Mouse (Mus musculus): Measurements from ENCODE around the gene Nfs1. TPM values are rescaled to one million over a fixed set of nuclear protein-coding genes. Genes with fewer than 3 reads are reported as not detected.

The Nfs1 gene
- polyA plus RNA-seq, 1 experiment from 2014 or later = 37.2 TPM

DNA sequence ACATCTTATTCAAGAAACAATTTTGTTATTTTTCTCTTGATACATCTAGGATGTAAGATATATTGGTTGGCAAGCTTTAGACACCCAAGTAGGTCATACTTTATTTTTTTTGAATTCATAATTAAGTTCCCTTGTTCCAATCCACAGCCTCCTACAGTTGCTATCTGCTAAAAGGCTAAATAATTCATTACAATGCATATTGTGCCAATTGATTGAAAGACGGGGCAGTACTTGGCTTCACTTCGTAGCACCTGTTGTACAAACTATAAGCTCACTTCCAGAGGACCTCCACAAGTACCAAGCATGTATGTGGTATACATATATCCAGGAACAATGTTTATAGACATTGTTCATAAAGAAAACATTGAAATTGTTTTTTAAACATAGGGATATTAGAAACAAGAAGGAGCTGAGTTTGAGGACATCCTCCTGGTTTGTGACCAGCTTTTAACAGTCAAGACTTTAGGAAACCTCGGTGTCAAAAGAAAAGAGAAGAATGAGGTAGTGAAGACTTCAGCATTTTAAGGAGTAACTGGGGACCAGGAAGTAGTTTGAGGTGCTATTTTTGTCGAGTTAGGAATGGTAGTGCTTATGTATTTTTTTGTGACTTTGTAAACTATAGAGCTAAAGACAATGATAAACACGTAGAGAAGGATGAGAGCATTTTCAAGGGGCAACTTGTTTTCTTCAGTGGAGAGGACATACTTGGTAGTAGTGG, 2.4 kb upstream of the Nfs1 start:
- Histone ChIP-seq H3K36me3 (ENCODE audit: control insufficient read depth, insufficient read depth, low read length) (peaks cover 10% of the 10 kb centered on the region), H3K4me1 (ENCODE audit: control insufficient read depth, insufficient read depth, low read length) (peaks cover 8% of the 10 kb centered on the region), H3K4me3 (ENCODE audit: low read depth, low read length) (no peak overlapping the region), H3K27ac (ENCODE audit: low read depth, low read length) (no peak overlapping the region), H3K9me3 (ENCODE audit: control insufficient read depth, low read length) (no peaks in the 10 kb centered on the region), H3K27me3 (ENCODE audit: control insufficient read depth, insufficient read depth, low read length) (no peaks in the 10 kb centered on the region), H3K4me2 (no peak overlapping the region), H3K9ac (ENCODE audit: low read length) (no peak overlapping the region)
- peak; percentile 86 for DNase-seq (ENCODE audit: low spot score, missing footprints)
- no peak for ATAC-seq (ENCODE audit: low FRiP score)
- WGBS = 79% methylated on average over 5 of the region's 5 CpGs

- ATAC-seq (ENCODE audit: low FRiP score) (no peak), DNase-seq (ENCODE audit: low spot score, missing footprints) (peak; percentile 90)
- peaks cover 10% of the 10 kb centered on the region for H3K36me3 ChIP-seq (ENCODE audit: control insufficient read depth, insufficient read depth, low read length)
- H3K4me1 ChIP-seq (ENCODE audit: control insufficient read depth, insufficient read depth, low read length) = peaks cover 8% of the 10 kb centered on the region
- no peaks in the 10 kb centered on the region for H3K27me3 ChIP-seq (ENCODE audit: control insufficient read depth, insufficient read depth, low read length)
- no peak overlapping the region for H3K9ac ChIP-seq (ENCODE audit: low read length)
- WGBS = 69% methylated on average over 11 of the region's 11 CpGs
- H3K9me3 ChIP-seq (ENCODE audit: control insufficient read depth, low read length) = no peaks in the 10 kb centered on the region
- no peak overlapping the region for H3K4me3 ChIP-seq (ENCODE audit: low read depth, low read length)
- H3K4me2 ChIP-seq = peak overlapping the region; percentile 84; the same call in 1 of the 2 replicates
- H3K27ac ChIP-seq (ENCODE audit: low read depth, low read length) = no peak overlapping the region
Measured at GRCm38 (mm10) chr2:156145486-156146130, 1.6 kb upstream of the Nfs1 start.

- DNase-seq (ENCODE audit: low spot score, missing footprints) = no peak
- H3K9me3 ChIP-seq (ENCODE audit: control insufficient read depth, low read length) = no peaks in the 10 kb centered on the region
- peaks cover 8% of the 10 kb centered on the region for H3K4me1 ChIP-seq (ENCODE audit: control insufficient read depth, insufficient read depth, low read length)
- H3K36me3 ChIP-seq (ENCODE audit: control insufficient read depth, insufficient read depth, low read length) = peaks cover 3% of the 10 kb centered on the region; the same call in 1 of the 2 replicates
- H3K27ac ChIP-seq (ENCODE audit: low read depth, low read length) = peak overlapping the region; percentile 77
- H3K4me2 ChIP-seq = peak overlapping the region; percentile 84
- peak overlapping the region; percentile 77 for H3K4me3 ChIP-seq (ENCODE audit: low read depth, low read length)
- peak overlapping the region; percentile 87 for H3K9ac ChIP-seq (ENCODE audit: low read length)
- H3K27me3 ChIP-seq (ENCODE audit: control insufficient read depth, insufficient read depth, low read length) = no peaks in the 10 kb centered on the region
- WGBS = 3% methylated on average over 16 of the region's 16 CpGs
- peak; percentile 22; the same call in 1 of the 2 replicates for ATAC-seq (ENCODE audit: low FRiP score)
Measured at GRCm38 (mm10) chr2:156143367-156143766, 619 bp downstream of the Nfs1 start.

DNA sequence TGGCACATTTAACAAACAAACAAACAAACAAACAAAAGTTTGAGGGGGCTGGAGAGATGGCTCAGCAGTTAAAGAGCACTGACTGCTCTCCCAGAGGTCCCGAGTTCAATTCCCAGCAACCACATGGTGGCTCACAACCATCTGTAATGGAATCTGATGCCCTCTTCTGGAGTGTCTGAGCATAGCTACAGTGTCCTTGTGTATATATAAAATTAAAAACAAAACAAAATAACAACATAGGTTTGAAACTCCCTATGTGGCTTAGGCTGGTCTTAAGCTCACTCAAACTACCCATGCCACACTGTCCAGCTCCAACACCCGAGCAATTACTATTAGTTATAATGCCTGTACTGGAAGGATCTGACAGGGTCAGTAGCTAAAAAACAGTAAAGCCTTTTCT, 1.2 kb downstream of the Nfs1 start:
- H3K4me3 ChIP-seq (ENCODE audit: low read depth, low read length) = peak overlapping the region; percentile 77; the same call in 1 of the 2 replicates
- DNase-seq (ENCODE audit: low spot score, missing footprints) = no peak
- no peak for ATAC-seq (ENCODE audit: low FRiP score)

DNA sequence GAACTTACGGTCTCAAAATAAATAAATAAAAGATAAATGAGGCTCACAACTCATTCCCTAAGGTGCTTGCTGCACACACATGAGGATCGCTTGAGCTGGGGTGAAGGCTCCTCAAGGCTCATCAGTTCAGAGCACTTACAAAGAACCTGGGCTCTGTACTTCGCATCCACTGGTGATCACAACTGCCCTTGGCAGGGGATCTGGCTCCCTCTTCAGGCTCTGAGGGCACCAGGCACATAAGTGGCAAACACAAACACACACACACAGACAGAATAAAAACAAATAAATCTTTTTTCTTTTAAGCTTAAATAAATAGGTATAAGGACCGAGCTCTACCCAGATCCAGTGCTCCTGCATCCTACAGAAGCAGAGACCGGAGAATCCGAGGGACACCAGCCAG, 8.3 kb downstream of the Nfs1 start:
- 91% methylated on average over 6 of the region's 6 CpGs for WGBS
- no peak overlapping the region for H3K27ac ChIP-seq (ENCODE audit: low read depth, low read length)
- no peaks in the 10 kb centered on the region for H3K27me3 ChIP-seq (ENCODE audit: control insufficient read depth, insufficient read depth, low read length)
- H3K4me2 ChIP-seq = no peak overlapping the region
- H3K9ac ChIP-seq (ENCODE audit: low read length) = no peak overlapping the region
- ATAC-seq (ENCODE audit: low FRiP score) (no peak), DNase-seq (ENCODE audit: low spot score, missing footprints) (no peak)
- no peak overlapping the region for H3K4me3 ChIP-seq (ENCODE audit: low read depth, low read length)
- no peaks in the 10 kb centered on the region for H3K4me1 ChIP-seq (ENCODE audit: control insufficient read depth, insufficient read depth, low read length)
- H3K36me3 ChIP-seq (ENCODE audit: control insufficient read depth, insufficient read depth, low read length) = no peaks in the 10 kb centered on the region
- no peaks in the 10 kb centered on the region for H3K9me3 ChIP-seq (ENCODE audit: control insufficient read depth, low read length)

More for the DNA sequence above, 1.2 kb downstream of the Nfs1 start:
- Histone ChIP-seq H3K36me3 (ENCODE audit: control insufficient read depth, insufficient read depth, low read length) (no peaks in the 10 kb centered on the region; the same call in 1 of the 2 replicates), H3K9ac (ENCODE audit: low read length) (peak overlapping the region; percentile 87), H3K4me2 (peak overlapping the region; percentile 84), H3K27ac (ENCODE audit: low read depth, low read length) (no peak overlapping the region), H3K4me1 (ENCODE audit: control insufficient read depth, insufficient read depth, low read length) (peaks cover 8% of the 10 kb centered on the region), H3K27me3 (ENCODE audit: control insufficient read depth, insufficient read depth, low read length) (no peaks in the 10 kb centered on the region), H3K9me3 (ENCODE audit: control insufficient read depth, low read length) (no peaks in the 10 kb centered on the region)
- 90% methylated on average over 2 of the region's 2 CpGs for WGBS

DNA sequence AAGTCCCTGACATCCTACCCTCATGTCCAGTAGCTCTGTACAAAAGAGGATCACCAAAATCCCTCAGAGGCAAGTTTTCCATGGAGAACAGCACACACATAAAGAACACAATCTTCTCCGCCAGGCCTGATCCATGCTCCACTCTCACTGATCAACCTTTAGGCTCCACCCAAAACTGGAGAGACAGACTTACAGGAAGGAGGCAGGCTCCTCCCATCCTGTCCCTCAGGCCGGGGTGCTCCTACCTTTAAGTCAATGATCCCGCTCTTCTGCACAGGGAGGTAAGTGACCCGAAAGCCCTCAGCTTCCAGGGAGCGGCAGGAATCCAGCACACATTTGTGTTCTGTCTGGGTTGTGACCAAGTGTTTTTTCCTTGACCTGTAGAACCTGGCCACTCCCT, 9.8 kb downstream of the Nfs1 start:
- WGBS = 88% methylated on average over 5 of the region's 5 CpGs
- H3K4me2 ChIP-seq = no peak overlapping the region
- no peak overlapping the region for H3K4me3 ChIP-seq (ENCODE audit: low read depth, low read length)
- H3K9ac ChIP-seq (ENCODE audit: low read length) = no peak overlapping the region
- no peaks in the 10 kb centered on the region for H3K4me1 ChIP-seq (ENCODE audit: control insufficient read depth, insufficient read depth, low read length)
- H3K36me3 ChIP-seq (ENCODE audit: control insufficient read depth, insufficient read depth, low read length) = no peaks in the 10 kb centered on the region
- no peak overlapping the region for H3K27ac ChIP-seq (ENCODE audit: low read depth, low read length)
- no peaks in the 10 kb centered on the region for H3K27me3 ChIP-seq (ENCODE audit: control insufficient read depth, insufficient read depth, low read length)
- DNase-seq (ENCODE audit: low spot score, missing footprints) (no peak), ATAC-seq (ENCODE audit: low FRiP score) (no peak)
- H3K9me3 ChIP-seq (ENCODE audit: control insufficient read depth, low read length) = no peaks in the 10 kb centered on the region

- ATAC-seq (ENCODE audit: low FRiP score) (no peak), DNase-seq (ENCODE audit: low spot score, missing footprints) (no peak)
- Histone ChIP-seq H3K27ac (ENCODE audit: low read depth, low read length) (no peak within 1 kb of the TSS), H3K36me3 (ENCODE audit: control insufficient read depth, insufficient read depth, low read length) (no peaks in the 10 kb centered on the region), H3K9me3 (ENCODE audit: control insufficient read depth, low read length) (no peaks in the 10 kb centered on the region), H3K4me1 (ENCODE audit: control insufficient read depth, insufficient read depth, low read length) (no peaks in the 10 kb centered on the region), H3K27me3 (ENCODE audit: control insufficient read depth, insufficient read depth, low read length) (no peaks in the 10 kb centered on the region), H3K4me2 (no peak within 1 kb of the TSS), H3K9ac (ENCODE audit: low read length) (no peak within 1 kb of the TSS), H3K4me3 (ENCODE audit: low read depth, low read length) (no peak within 1 kb of the TSS)
- 97% methylated on average over 5 of the region's 5 CpGs for WGBS
Measured at GRCm38 (mm10) chr2:156126992-156127391, 17.0 kb downstream of the Nfs1 start, which contains the start of gene Gm28036. TSS of gene Gm28036 (minus strand) at chr2:156127092.

- no peak overlapping the region for H3K27ac ChIP-seq (ENCODE audit: low read depth, low read length)
- no peak overlapping the region for H3K9ac ChIP-seq (ENCODE audit: low read length)
- H3K4me3 ChIP-seq (ENCODE audit: low read depth, low read length) = no peak overlapping the region
- no peaks in the 10 kb centered on the region for H3K27me3 ChIP-seq (ENCODE audit: control insufficient read depth, insufficient read depth, low read length)
- no peaks in the 10 kb centered on the region for H3K4me1 ChIP-seq (ENCODE audit: control insufficient read depth, insufficient read depth, low read length)
- WGBS = 97% methylated on average over 5 of the region's 5 CpGs
- ATAC-seq (ENCODE audit: low FRiP score) = no peak
- DNase-seq (ENCODE audit: low spot score, missing footprints) = no peak
- H3K9me3 ChIP-seq (ENCODE audit: control insufficient read depth, low read length) = no peaks in the 10 kb centered on the region
- no peaks in the 10 kb centered on the region for H3K36me3 ChIP-seq (ENCODE audit: control insufficient read depth, insufficient read depth, low read length)
- no peak overlapping the region for H3K4me2 ChIP-seq
Measured at GRCm38 (mm10) chr2:156123731-156124130, 20.3 kb downstream of the Nfs1 start.

DNA sequence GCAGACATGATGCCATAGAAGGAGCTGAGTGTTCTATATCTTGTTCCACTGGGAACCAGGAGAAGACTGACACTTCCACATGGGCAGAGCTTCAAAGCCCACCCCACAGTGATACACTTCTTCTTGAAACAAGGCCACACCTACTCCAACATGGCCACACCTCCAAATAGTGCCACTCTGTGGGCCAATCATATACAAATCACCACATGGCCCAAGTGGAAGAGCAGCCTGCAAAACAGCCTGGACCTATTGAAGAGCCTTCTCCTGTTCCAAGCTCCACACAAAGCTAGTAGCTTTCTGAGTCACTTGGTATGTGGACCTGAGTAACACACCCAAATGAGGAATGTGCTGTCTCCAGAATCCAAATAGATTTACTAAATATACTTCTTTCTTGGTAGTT, 24.4 kb downstream of the Nfs1 start:
- Histone ChIP-seq H3K4me3 (ENCODE audit: low read depth, low read length) (no peak overlapping the region), H3K9me3 (ENCODE audit: control insufficient read depth, low read length) (no peaks in the 10 kb centered on the region), H3K27me3 (ENCODE audit: control insufficient read depth, insufficient read depth, low read length) (no peaks in the 10 kb centered on the region), H3K4me2 (no peak overlapping the region), H3K36me3 (ENCODE audit: control insufficient read depth, insufficient read depth, low read length) (no peaks in the 10 kb centered on the region), H3K4me1 (ENCODE audit: control insufficient read depth, insufficient read depth, low read length) (no peaks in the 10 kb centered on the region), H3K27ac (ENCODE audit: low read depth, low read length) (no peak overlapping the region), H3K9ac (ENCODE audit: low read length) (no peak overlapping the region)
- DNase-seq (ENCODE audit: low spot score, missing footprints) (no peak), ATAC-seq (ENCODE audit: low FRiP score) (no peak)

Data from midbrain, embryonic 11.5 days (tissue).